Mouse (Mus musculus) T-helper 1 cell (primary cell): Measurements from ENCODE around the gene Rps7.

Experiments used
- in situ Hi-C: fragments of 300-600 bp; cut with MboI, MseI; formaldehyde crosslinking; loops from one replicate; pipeline ENCODE4 v1.15.1; 2025; ENCODE audit warnings: high pct_unique_total_duplicates

Gene Rps7

DNA sequence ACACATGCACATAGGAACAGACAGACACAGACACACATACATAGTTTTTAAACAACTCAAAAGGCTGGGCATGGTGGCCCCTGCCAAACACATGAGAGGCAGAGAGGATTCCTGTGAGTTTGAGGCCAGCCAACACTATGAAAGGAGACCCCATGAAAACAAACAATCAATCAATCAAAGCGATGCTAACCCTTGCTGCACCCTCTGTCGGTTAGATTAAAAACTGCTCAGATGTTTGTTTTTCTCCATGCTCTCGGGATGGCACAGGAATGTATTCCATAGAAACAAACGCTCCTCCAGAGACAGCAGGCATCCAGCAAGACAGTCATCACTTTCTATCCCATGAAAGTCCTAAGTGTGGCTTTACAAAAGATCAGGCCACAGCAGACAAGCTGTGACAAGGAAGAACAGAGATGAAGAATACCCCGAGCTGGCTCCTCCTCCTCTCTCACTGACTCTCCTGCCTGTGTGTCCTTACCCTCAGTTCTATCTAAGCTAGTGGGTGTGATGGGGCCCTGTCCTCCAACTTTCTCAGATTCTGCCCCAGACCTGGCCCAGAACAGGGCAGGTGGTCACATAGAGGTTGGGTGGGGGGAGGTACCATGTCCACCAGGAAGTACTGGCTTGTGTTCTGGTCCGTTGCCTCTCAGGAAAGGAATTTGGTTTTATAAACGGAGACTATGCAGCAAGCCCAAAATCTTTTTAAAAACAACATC is 14.1 kb downstream of the Rps7 start:
- in situ Hi-C loops, result no loop called here

DNA sequence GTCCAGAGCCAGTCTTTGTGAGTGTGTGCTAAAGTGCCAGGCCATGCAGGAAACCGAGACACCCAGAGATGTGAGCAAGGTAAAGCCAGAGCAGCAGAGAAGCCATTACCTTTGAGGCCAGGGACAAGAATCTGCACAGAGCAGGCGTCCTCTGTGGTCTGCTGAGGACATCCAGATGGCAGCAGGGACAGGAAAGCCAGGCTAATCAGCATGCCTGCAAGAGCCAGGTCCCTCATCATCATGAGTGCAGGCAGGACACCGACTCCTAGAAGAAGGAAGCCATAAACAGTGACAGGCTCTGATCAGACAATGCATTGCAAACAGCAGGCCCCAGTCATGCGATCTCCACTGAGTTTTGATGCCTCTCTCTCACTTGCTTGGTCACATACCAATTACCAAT is 18.5 kb downstream of the Rps7 start:
- in situ Hi-C loops, result no loop called here

DNA sequence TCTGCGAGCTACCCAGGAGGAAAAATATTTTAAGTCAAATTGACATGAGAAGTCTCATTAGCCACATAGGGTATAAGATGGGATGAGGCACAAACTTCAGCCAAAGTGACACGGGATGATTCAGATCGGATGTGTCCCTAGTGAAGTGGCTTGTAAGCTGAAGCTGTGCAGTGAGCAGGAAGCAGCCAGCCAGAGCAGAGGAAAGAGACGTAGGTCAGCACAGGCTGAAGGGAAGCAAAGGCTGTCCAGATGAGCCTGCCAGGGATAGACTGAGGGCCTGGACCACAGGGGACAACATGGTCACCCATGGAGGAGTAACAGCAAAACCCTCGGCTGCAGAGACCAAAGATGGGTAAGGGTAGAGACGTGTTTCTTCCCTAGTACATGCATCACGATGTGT is 21.4 kb downstream of the Rps7 start:
- in situ Hi-C loops, result no loop called here

DNA sequence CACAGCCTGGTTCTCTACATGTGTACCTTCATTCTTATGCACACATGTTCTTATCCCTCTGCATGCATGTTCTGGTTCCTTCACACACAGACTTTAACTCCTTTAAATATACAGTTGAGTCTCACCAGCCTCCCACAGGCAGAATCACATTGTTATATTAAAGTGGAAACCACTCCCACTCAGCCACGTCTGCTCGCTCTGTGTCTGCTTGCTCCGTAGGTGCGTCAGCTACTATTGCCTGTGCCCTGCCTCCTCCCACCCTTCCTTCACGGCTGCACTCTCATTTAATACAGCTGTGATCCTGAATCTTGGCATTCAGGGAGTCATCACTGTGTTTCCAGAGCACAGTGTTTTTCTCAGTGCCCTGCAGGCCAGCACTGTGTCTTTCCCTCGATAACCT is 23.4 kb downstream of the Rps7 start:
- in situ Hi-C loops, result no loop called here

DNA sequence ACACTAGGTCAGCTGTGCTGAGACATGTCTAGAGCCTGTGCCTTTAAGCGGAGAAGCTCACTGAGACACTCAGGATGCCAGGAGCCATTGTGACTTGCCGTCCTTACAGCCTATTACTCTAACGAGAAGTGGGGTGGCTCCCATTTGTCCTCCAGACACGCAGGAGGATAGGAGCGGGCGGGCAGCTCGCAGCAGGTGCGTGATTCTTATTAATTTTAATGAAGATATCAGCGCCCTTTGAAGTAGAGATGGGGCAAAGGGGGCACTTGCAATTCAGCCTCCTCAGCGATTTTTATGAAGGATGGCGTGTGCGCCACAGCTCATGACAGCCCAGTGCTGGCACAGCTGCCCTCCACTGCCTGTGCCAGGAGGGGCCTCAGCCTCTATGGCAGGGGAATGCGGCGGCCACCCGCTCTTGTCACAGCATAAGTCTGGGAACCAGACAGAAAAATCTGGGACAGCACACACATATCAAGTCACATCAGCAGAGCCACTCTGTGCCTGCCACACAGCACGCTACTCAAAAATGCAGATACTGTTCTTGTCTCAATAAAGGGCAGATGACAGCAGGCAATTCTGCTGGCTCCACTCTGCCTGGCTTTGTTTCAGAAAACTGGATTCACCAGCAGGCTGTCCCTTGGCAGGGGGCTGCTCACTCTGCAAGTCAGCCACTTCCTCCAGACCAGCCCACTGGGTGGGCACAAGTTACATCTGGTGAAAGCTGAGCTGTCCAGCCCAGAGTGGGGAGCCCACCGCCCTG is 28.0 kb downstream of the Rps7 start:
- in situ Hi-C loops, result no loop called here

DNA sequence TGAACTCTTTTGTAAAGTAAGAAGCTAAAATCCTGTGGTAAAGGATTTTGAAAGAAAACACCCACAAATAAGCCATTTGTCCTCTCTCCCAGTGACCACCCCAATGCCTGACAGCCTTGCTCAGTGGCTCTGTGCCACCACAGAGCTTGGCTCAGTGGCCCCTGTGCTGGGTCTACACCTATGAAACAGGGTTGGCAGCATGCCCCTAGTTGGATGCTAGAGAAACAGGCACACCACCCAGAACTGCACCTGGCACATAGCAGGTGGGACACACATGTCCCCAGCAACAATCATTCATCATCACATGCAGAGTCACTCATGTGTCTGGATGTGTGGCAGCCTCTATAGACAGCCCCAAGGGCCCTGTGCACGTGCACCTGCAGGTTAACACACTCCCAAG is 32.3 kb downstream of the Rps7 start:
- in situ Hi-C loops, result no loop called here

DNA sequence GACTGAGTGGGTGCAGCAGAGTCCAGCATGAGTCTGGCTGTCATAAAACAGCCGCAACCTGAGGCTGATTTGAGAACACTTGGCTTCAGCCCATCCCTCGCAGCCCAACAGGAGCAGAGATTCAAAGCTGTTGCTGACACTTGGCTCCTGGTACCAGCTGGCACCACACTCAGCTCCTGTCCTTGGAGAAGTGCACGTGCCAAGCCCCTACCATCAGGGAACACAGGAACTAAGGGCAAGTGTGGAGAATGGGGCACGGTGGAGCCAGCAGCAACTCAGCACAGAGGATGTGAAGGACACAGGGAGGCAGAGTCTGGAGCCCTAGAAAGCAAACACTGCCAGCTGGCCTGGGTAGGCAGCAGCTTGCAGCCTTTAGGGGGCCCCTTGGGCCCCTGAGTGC is 33.5 kb downstream of the Rps7 start:
- in situ Hi-C loops, result no loop called here

DNA sequence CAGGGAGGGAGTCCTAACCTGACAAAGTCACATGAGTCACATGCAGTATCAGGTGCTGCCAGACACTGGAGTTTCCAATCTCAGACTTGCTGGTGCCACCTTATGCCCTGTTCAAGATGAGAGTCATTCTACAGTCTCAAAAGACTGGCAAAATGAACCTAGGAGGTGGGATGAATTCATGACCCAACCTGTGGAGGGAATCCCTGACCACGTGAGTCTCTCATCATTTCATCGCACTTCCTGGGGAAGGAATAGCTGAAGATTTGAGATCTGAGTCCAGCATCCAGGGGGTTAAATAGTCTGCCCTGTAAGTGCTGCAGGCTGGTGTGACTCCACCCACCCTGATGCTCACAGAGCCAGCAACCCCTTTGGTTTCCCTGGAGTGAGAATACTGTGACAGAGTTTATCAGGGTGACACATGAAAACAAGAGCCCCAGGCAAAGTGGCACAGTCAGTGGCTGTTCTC is 37.2 kb downstream of the Rps7 start:
- in situ Hi-C loops, result no loop called here

DNA sequence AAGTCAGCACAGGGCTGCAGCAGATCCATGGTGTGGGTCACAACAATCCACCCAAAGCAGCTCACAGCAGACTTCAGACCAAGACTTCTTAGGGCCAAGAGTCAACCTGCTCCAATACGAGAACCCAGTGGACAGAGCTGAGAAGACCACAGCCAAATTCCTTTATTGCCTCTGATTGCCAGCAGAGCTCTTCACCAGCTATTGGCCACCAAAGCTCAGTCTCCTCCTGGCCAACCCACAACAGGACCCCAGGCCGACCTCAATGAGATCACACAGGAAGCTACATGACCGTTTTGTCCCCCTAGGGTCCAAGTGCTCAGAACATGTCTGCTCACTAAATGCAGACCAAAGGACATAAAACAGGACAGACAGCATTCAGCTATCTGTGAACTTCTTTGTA is 37.6 kb downstream of the Rps7 start:
- in situ Hi-C loops, result no loop called here

DNA sequence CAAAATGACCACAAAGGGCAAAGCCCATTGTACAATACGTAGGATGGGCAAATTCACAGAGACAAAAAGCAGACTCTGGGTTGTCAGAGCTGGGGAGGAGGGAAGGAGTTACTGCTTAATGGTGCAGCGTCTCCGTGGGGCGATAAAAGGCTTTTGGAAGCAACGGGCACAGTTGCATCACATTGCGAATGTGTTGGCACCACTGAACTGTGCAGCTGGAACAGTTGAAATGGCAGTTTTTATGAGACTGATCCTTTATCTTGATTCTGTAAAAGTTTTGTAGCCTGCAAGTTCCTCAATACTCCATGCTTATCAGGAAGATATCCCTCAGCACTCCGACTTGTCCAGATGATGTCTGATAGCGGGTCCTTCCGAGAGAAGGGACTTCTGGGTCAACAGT is 38.1 kb downstream of the Rps7 start:
- in situ Hi-C loops, result no loop called here

DNA sequence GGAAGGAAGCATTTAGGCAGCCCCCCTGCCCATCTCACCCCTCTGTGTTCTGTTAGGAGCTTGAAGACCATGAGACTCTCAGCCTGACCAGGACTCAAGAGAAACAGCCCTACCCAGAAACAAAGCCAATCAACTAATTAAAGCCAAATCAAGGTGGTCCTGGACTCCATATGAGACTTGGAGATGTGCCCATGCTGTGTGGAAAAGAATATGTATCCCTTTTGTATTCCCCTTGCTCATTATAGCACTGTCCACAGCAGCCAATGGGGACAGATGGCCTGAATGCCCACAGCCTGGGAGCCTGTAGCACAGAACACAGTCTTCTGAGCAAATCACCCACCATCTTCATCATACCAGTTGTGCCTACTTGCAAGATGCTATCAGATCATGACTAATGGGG is 38.9 kb downstream of the Rps7 start:
- in situ Hi-C loops, result no loop called here

DNA sequence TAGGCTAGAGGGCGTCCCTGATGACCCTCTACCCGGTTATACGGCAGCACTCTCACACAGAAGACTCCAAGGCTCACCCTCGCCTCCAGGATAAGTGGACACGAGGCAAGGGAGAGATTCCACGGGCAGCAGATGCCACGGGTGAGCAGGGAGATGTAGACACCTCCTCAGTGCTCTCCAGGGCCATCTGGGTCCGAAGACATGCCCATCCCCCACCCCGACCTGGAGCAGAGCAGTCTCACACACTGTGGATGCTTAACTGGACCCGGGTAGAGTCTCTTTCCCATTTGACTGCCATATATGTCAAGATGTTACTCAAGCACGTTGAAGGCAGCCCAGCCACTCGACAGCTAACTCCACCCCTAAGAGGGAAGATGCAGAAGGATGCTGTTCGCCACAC is 45.3 kb downstream of the Rps7 start:
- in situ Hi-C loops, result no loop called here

DNA sequence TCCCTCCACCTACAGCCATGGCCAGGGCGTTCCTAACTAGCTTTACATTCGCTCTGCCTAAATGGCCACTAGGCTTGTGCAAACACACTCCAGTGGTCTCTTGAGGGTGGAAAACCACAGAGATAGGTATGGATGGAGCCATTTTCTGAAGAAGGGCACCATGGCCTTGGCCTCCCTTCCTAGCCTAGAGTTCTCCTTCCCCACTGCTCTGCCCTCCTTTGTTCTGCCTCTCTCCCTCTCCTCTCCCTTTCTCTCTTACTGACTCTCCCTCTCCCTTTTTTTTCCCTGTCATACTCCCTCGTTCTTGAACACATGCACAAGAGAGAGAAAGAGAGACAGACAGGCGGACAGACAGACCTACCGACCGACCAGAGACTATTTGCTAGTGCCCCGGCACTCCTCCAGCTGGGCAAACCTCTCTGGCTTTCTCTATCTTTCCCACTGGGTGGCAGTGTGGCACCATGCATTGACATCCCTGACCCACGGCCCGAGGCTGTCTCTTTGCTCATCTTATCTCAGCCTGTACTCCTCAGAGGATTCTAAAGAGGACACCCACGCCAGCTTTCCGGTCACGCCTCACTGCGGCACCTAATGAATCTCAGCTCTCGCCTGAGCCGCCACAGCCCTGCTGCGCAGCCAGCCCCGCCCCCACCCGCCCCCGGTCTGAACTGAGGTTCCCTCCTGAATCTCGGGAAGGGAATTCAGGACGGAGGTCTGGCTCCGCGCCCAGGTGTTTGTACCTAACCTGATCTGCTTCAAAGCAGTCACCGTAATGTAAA is 46.5 kb downstream of the Rps7 start:
- in situ Hi-C loops, result no loop called here

DNA sequence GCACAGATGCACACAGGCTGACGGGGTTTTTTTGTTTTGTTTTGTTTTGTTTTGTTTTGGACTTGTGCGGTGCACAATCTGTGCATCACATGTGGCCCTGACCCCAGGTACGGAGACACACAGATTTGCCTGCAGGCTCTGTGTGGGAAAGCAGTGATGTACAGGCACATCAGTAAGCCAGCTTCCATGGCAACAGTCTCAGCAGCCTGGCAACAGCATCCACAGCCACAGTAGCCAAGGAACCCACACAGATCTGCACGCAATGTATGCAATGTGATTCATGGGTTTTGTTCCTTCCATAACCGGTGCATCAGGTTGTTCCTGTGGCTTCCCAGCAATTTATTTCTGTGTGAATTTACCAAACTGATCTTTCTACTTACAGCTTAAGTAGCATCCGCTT is 47.8 kb downstream of the Rps7 start:
- in situ Hi-C loops, result no loop called here

DNA sequence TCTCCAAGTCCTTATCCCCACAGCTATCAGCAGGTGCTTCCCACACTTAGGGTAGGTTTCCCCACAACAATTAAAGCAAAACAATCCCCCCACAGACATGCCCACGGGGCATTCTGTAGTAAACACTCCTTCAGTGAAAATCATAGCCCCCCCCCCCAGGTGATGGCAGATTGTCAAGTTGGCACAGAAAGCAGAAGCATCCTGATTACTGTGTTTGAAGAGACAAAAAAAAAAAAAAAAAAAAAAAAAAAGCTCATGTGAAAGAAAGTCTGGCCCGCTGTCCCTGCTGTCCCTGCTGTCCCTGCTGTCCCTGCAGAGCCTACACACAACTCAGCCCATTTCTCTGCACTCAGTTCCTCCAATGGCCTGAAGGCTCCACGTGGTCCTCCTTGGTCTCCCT is 51.7 kb downstream of the Rps7 start:
- in situ Hi-C loops, result no loop called here

DNA sequence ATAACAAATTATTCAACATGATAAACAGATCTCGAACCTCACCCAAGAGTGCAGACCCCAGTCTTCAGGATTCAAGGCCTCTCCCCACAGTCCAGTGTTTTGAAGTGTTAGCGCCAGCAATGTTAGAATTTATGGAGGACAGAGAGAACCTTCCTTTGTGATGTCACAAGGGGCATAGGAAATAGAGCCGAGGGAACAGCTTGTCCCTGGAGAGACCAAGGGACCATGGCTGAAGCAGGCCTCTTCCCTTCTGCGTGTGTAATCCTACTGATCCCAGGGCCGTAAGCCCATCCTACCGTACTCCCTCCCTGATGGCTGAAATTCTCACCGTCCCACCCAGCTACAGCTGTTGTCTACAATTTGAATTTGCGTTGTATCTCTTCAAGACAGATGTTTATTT is 53.3 kb downstream of the Rps7 start, which contains the start of gene Allc:
Allc (minus strand) TSS at position 101 of the 400 bp plus-strand sequence.
- in situ Hi-C loops, result no loop called here
